Mouse (Mus musculus) neural tube, embryonic 14.5 days (tissue): ENCODE measurements around the gene Tpgs1. TPM values are rescaled to one million over a fixed set of nuclear protein-coding genes. Genes with fewer than 3 reads are reported as not detected.

Experiments
- ATAC-seq: fragments of 200-750 bp; cut with Nextera tagmentation; 2 replicates; pipeline ENCODE4 v1.8.0; 2017; ENCODE audit warnings: low read depth, mild to moderate bottlenecking, moderate TSS enrichment, moderate library complexity
- H3K27ac ChIP-seq: fragments of 300-500 bp; sonication (generic); 2 replicates; pipeline ENCODE4 v1.5.1; 2014; ENCODE audit warnings: low read depth, mild to moderate bottlenecking, control low read depth, low read length, moderate library complexity, mixed read lengths
- H3K27me3 ChIP-seq: fragments of 300-500 bp; sonication (generic); 2 replicates; pipeline ENCODE4 v1.6.1; 2014; ENCODE audit warnings: low read length; ENCODE audit not compliant: control insufficient read depth, insufficient read depth
- H3K36me3 ChIP-seq: fragments of 300-500 bp; sonication (generic); 2 replicates; pipeline ENCODE4 v1.6.1; 2014; ENCODE audit warnings: low read length, mixed read lengths; ENCODE audit not compliant: control insufficient read depth, insufficient read depth
- H3K4me1 ChIP-seq: fragments of 300-500 bp; sonication (generic); 2 replicates; pipeline ENCODE4 v1.6.1; 2014; ENCODE audit warnings: low read length; ENCODE audit not compliant: control insufficient read depth, insufficient read depth
- H3K4me2 ChIP-seq: fragments of 300-500 bp; sonication (generic); 2 replicates; pipeline ENCODE4 v1.6.1; 2014; ENCODE audit warnings: mild to moderate bottlenecking, low read depth, low read length, control low read depth
- H3K4me3 ChIP-seq: fragments of 300-500 bp; sonication (generic); 2 replicates; pipeline ENCODE4 v1.5.1; 2014; ENCODE audit warnings: low read depth, low read length, control low read depth, mixed read lengths
- H3K9ac ChIP-seq: fragments of 300-500 bp; sonication (generic); replicated peaks from 2 replicates; pipeline ENCODE4 v1.6.1; 2014; ENCODE audit warnings: low read depth, mild to moderate bottlenecking, control low read depth, low read length, mixed read lengths
- H3K9me3 ChIP-seq: fragments of 300-500 bp; sonication (generic); 2 replicates; pipeline ENCODE4 v1.6.1; 2016; ENCODE audit warnings: low read length; ENCODE audit not compliant: control insufficient read depth
- WGBS: fragments of 180-500 bp; shearing (Covaris S2); extraction: QIAGEN DNeasy Blood & Tissue Kit; methylation state at CpG from one replicate; pipeline ENCODE4 v1.1.7; 2014; 5-methylcytosine and 5-hydroxymethylcytosine counted together
- polyA plus RNA-seq: library from polyadenylated mRNA; unstranded; fragments of >200 nt; fragmentation: Nextera tagmentation; extraction: Ambion mirVana; gene quantifications from 2 replicates; pipeline ENCODE4 v1.2.1, GENCODE M21; 2014

Gene Tpgs1
- polyA plus RNA-seq, 1 experiment from 2014 or later, result 118 TPM

DNA sequence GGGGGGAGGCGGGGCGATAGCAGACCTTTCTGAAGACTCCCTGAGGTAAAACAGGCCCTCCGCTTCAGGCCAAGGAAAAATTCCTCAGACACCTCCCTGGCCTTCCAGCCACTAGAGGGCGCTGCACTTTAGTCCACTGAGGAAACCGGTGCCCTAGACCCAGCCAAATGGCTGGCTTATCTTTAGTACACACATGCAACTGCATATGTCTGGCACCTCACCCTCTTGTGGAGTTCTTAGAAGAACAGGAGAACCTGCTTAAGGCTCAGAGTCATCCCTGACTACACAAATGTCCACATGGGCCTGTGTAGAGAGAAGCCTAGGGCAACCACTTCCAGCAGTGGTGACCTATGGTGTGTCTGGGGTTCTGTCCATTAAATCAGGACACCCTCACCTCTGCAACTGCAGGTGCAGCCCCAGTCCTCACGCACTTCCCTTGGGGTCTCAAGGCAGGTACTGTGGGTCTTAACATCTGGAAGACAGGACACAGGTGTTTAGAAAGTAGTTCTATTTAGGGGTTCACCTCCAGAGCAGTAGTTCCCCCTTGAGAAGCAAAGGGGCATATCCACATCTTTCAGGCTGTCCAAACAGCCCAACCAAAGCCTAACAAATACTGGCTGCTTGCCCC, 43.4 kb downstream of the Tpgs1 start:
- no peak overlapping the region for H3K4me3 ChIP-seq
- peaks cover 21% of the 10 kb centered on the region for H3K36me3 ChIP-seq
- H3K27ac ChIP-seq, result no peak overlapping the region
- peaks cover 6% of the 10 kb centered on the region; the same call in 1 of the 2 replicates for H3K4me1 ChIP-seq
- no peak overlapping the region for H3K4me2 ChIP-seq
- H3K9me3 ChIP-seq, result no peaks in the 10 kb centered on the region
- ATAC-seq, result peak; percentile 28; the same call in 1 of the 2 replicates
- no peak overlapping the region for H3K9ac ChIP-seq
- H3K27me3 ChIP-seq, result peaks cover 18% of the 10 kb centered on the region
- 19% methylated on average over 4 of the region's 6 CpGs for WGBS

DNA sequence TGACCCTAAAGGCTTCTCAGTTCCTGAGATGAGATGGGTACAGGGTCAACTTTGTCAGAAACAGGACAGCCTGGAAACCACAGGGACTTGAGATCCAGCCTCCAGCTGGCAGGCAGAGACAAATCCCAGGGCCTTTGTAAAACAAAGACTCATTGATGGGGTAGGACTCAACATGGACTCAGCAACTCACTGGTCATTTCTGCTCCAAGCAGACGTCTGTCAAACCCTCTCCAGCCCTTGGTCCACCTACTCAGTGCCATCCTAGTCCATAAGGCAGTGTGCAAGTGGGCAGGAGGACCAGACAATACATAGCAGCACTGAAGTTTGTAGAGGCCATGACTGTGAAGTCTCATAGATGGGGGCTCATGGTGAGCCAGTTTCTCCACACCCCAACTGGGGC, 44.0 kb downstream of the Tpgs1 start:
- no peak for ATAC-seq
- Histone ChIP-seq H3K4me1 (0 out of 2 replicates have a peak, but pooled peaks cover 4% of the 10 kb centered on the region), H3K4me2 (no peak overlapping the region), H3K4me3 (no peak overlapping the region), H3K36me3 (peaks cover 21% of the 10 kb centered on the region), H3K27ac (no peak overlapping the region), H3K9me3 (no peaks in the 10 kb centered on the region), H3K27me3 (peaks cover 22% of the 10 kb centered on the region), H3K9ac (no peak overlapping the region)
- WGBS, result 32% methylated on average over 1 of the region's 1 CpGs

DNA sequence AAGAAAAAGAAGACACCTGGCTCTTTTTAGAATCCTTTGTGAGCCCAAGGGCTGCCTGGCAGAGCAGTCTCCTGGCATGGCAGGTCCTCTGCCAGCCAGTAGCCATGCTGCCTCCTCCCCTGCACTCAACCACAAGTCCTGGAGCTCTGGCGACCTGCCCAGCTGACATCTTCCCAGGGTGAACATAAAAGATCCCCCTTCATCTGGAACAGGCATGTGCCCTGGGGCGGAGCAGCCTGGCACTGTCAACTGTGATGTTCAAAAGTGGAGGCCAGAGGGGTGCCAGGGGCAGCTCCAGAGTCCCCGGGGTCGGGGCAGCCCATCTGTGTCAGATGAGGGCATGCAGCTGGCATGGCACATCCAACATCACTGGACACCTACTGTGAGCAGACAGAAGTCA, 45.8 kb downstream of the Tpgs1 start:
- H3K9me3 ChIP-seq, result no peaks in the 10 kb centered on the region
- H3K4me3 ChIP-seq, result no peak overlapping the region
- H3K9ac ChIP-seq, result no peak overlapping the region
- peaks cover 30% of the 10 kb centered on the region for H3K27me3 ChIP-seq
- H3K4me2 ChIP-seq, result no peak overlapping the region
- peaks cover 16% of the 10 kb centered on the region for H3K36me3 ChIP-seq
- 63% methylated on average over 4 of the region's 4 CpGs for WGBS
- no peak for ATAC-seq
- H3K4me1 ChIP-seq, result 0 out of 2 replicates have a peak, but pooled peaks cover 4% of the 10 kb centered on the region
- H3K27ac ChIP-seq, result no peak overlapping the region

DNA sequence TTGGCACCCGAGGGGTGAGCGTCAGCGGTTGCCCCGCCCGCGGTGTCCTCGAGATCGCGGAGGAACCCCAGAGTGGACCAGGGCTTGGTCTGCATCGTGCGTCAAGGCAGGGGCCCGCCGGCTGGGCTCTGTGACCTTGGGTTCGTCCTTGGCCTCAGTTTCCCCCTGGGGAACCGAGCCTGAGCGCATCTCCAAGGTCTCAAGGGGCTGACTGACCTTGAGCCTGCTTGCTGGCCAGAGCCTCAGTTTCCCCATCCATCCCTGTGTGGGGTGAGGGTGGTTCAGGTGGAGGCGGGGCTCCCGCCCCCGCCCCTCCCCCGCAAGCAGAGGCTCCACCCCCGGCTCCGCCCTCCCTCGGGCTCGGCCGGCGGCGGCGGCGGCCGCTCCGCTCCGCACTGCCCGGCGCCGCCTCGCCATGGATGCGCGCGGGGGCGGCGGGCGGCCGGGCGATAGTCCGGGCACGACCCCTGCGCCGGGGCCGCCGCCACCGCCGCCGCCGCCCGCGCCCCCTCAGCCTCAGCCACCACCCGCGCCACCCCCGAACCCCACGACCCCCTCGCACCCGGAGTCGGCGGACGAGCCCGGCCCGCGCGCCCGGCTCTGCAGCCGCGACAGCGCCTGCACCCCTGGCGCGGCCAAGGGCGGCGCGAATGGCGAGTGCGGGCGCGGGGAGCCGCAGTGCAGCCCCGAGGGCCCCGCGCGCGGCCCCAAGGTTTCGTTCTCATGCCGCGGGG, 47.3 kb downstream of the Tpgs1 start, which contains the start of gene Hcn2:
Hcn2 (plus strand) TSS at position 381 of the 734 bp plus-strand sequence.
- Histone ChIP-seq H3K27me3 (peaks cover 30% of the 10 kb centered on the region), H3K9ac (peak within 1 kb of the TSS; percentile 76), H3K4me3 (peak within 1 kb of the TSS; percentile 65), H3K36me3 (peaks cover 5% of the 10 kb centered on the region; the same call in 1 of the 2 replicates), H3K4me2 (peak within 1 kb of the TSS; percentile 81), H3K4me1 (0 out of 2 replicates have a peak, but pooled peaks cover 4% of the 10 kb centered on the region), H3K27ac (0 out of 2 replicates have a peak within 1 kb of the TSS, but pooled peaks have one; percentile 16), H3K9me3 (no peaks in the 10 kb centered on the region)
- 3% methylated on average over 46 of the region's 91 CpGs for WGBS
- peak; percentile 65 for ATAC-seq

DNA sequence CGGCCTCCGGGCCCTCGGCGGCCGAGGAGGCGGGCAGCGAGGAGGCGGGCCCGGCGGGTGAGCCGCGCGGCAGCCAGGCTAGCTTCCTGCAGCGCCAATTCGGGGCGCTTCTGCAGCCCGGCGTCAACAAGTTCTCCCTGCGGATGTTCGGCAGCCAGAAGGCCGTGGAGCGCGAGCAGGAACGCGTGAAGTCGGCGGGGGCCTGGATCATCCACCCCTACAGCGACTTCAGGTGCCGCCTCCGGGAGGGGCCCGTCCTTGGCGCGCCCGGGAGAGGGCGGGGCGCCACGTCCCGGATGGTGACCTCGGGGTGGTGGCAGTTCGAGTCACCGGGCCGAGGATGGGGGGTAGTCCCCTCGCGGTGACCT, 47.8 kb downstream of the Tpgs1 start:
- ATAC-seq, result peak; percentile 15
- no peaks in the 10 kb centered on the region for H3K9me3 ChIP-seq
- H3K4me3 ChIP-seq, result peak overlapping the region; percentile 65
- H3K4me1 ChIP-seq, result 0 out of 2 replicates have a peak, but pooled peaks cover 4% of the 10 kb centered on the region
- H3K36me3 ChIP-seq, result peaks cover 2% of the 10 kb centered on the region; the same call in 1 of the 2 replicates
- no peak overlapping the region for H3K27ac ChIP-seq
- peaks cover 30% of the 10 kb centered on the region for H3K27me3 ChIP-seq
- H3K9ac ChIP-seq, result peak overlapping the region; percentile 76
- WGBS, result under 1% methylated on average over 36 of the region's 44 CpGs
- H3K4me2 ChIP-seq, result peak overlapping the region; percentile 81

DNA sequence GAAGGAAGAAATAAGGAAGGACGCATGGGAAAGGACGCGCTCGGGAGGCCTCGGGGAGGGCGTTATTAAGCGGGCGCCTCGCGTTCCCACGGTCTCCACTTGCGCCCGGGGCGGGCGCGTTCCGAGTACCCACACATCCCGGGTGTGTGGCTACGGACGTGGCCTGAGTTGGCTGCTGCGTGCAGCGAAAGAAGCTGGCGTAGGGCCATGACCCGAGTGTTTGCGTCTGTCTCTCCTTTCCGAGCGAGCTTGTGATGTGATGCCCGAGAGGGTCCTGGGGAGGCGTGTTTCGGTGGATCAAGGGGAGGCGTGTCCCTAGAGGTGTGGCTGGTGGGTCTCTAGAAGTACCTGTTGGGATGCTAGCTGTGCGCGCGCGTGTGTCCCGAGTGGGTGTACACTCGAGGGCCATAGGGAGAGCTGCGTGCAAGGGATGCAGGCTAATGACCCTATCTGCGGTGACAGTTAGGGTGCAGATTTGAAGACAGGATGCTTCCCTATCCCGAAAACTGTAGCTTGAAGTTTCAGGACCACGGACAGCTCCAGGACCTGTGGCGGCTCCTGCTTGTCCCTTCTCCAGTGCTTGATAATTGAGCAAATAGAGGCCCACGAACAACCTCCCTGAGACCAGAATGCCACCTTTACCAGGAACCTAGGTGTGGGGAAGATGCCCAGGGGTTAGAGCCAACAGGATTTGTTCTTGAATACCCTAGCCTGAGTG, 48.6 kb downstream of the Tpgs1 start:
- 0 out of 2 replicates have a peak, but pooled peaks cover 4% of the 10 kb centered on the region for H3K4me1 ChIP-seq
- 4% methylated on average over 43 of the region's 43 CpGs for WGBS
- peak overlapping the region; percentile 65 for H3K4me3 ChIP-seq
- no peak overlapping the region; the same call in 1 of the 2 replicates for H3K9ac ChIP-seq
- no peaks in the 10 kb centered on the region for H3K36me3 ChIP-seq
- H3K27me3 ChIP-seq, result peaks cover 30% of the 10 kb centered on the region
- no peak for ATAC-seq
- no peak overlapping the region for H3K27ac ChIP-seq
- H3K9me3 ChIP-seq, result no peaks in the 10 kb centered on the region
- peak overlapping the region; percentile 81 for H3K4me2 ChIP-seq

DNA sequence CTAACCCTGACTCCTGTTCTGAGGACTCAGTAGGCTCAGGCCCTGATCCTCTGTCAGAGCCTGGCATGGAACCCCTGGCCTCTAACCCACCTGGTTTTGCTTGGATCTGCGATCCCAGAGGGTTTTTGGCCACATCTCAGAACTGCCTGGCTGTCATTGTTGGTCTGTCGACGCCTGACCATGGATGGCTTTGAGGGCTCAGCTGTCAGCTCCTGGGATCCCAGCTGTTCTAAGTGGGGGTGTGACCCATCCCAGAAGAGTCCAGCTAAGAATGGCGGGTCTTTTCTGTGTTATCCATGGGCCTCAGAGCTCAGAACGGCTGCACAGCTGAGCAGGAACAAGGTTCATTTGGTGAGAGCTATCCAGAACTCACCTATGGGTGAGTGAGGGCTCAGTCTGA, 51.9 kb downstream of the Tpgs1 start:
- no peaks in the 10 kb centered on the region for H3K36me3 ChIP-seq
- H3K4me1 ChIP-seq, result 0 out of 2 replicates have a peak, but pooled peaks cover 4% of the 10 kb centered on the region
- 62% methylated on average over 5 of the region's 5 CpGs for WGBS
- no peak for ATAC-seq
- H3K9me3 ChIP-seq, result no peaks in the 10 kb centered on the region
- no peak overlapping the region for H3K9ac ChIP-seq
- H3K4me2 ChIP-seq, result no peak overlapping the region
- H3K27ac ChIP-seq, result no peak overlapping the region
- peaks cover 22% of the 10 kb centered on the region for H3K27me3 ChIP-seq
- H3K4me3 ChIP-seq, result no peak overlapping the region

DNA sequence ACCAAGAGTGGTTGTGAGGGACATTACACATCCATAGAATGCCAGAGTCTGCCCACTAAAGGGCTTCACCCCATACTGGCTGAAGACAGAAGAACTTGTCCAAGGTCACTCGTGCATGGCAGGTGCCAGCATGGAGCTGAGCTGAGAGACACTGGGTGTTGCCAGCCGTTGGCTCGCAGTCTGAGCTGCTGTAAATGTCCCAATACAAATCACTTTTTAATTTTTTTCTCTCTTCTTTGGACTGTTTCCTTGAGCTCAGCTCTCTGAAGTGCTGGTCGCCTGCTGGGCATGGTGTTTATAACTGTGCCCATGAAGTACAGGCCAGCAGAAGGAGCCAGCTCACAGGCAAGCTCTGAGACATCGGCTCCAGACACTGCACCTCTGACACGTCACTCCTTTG, 53.9 kb downstream of the Tpgs1 start:
- Histone ChIP-seq H3K9me3 (no peaks in the 10 kb centered on the region), H3K4me2 (no peak overlapping the region), H3K27me3 (peaks cover 10% of the 10 kb centered on the region), H3K4me1 (no peaks in the 10 kb centered on the region), H3K9ac (no peak overlapping the region), H3K36me3 (no peaks in the 10 kb centered on the region), H3K4me3 (no peak overlapping the region), H3K27ac (no peak overlapping the region)
- 65% methylated on average over 6 of the region's 6 CpGs for WGBS
- no peak for ATAC-seq
